Mouse (Mus musculus) stomach, embryonic 16.5 days (tissue): ENCODE results near the gene Srrm3. TPM values are rescaled to one million over a fixed set of nuclear protein-coding genes. Genes with fewer than 3 reads are reported as not detected.

Experiments
- ATAC-seq: fragments of 200-750 bp; cut with Nextera tagmentation; 2 replicates; pipeline ENCODE4 v1.8.0; 2017; ENCODE audit warnings: moderate number of reproducible peaks, moderate TSS enrichment; ENCODE audit not compliant: insufficient read depth, low FRiP score
- H3K27ac ChIP-seq: fragments of 300-500 bp; sonication (generic); 2 replicates; pipeline ENCODE4 v1.5.1; 2014; ENCODE audit warnings: low read length
- H3K27me3 ChIP-seq: fragments of 300-500 bp; sonication (generic); 2 replicates; pipeline ENCODE4 v1.6.1; 2014; ENCODE audit warnings: low read length, control low read depth, mixed read lengths; ENCODE audit not compliant: control insufficient read depth, insufficient read depth
- H3K36me3 ChIP-seq: fragments of 300-500 bp; sonication (generic); 2 replicates; pipeline ENCODE4 v1.6.1; 2014; ENCODE audit warnings: low read length; ENCODE audit not compliant: control insufficient read depth, insufficient read depth
- H3K4me1 ChIP-seq: fragments of 300-500 bp; sonication (generic); 2 replicates; pipeline ENCODE4 v1.6.1; 2014; ENCODE audit warnings: low read length, control low read depth, mixed read lengths; ENCODE audit not compliant: control insufficient read depth, insufficient read depth
- H3K4me2 ChIP-seq: fragments of 300-500 bp; sonication (generic); 2 replicates; pipeline ENCODE4 v1.6.1; 2014; ENCODE audit warnings: low read depth, low read length, mixed read lengths
- H3K4me3 ChIP-seq: fragments of 300-500 bp; sonication (generic); replicated peaks from 2 replicates; pipeline ENCODE4 v1.5.1; 2014; ENCODE audit warnings: mild to moderate bottlenecking, low read length
- H3K9ac ChIP-seq: fragments of 300-500 bp; sonication (generic); 2 replicates; pipeline ENCODE4 v1.6.1; 2014; ENCODE audit warnings: low read length
- H3K9me3 ChIP-seq: fragments of 300-500 bp; sonication (generic); replicated peaks from 2 replicates; pipeline ENCODE4 v1.6.1; 2016; ENCODE audit warnings: low read length, control low read depth; ENCODE audit not compliant: control insufficient read depth
- WGBS: fragments of 180-500 bp; shearing (Covaris S2); extraction: QIAGEN DNeasy Blood & Tissue Kit; methylation state at CpG from one replicate; pipeline ENCODE4 v1.1.7; 2014; 5-methylcytosine and 5-hydroxymethylcytosine counted together
- polyA plus RNA-seq: library from polyadenylated mRNA; unstranded; fragments of >200 nt; fragmentation: Nextera tagmentation; extraction: Ambion mirVana; gene quantifications from 2 replicates; pipeline ENCODE4 v1.2.1, GENCODE M21; 2015

The Srrm3 gene
- polyA plus RNA-seq, 1 experiment from 2014 or later: 1.2 TPM

GRCm38 (mm10) chr5:135870505-135870904 is 63.8 kb downstream of the Srrm3 start:
- H3K9me3 ChIP-seq: no peaks in the 10 kb centered on the region
- H3K36me3 ChIP-seq: no peaks in the 10 kb centered on the region
- no peak for ATAC-seq
- peaks cover 42% of the 10 kb centered on the region for H3K27me3 ChIP-seq
- H3K4me1 ChIP-seq: peaks cover 10% of the 10 kb centered on the region; the same call in 1 of the 2 replicates
- no peak overlapping the region for H3K9ac ChIP-seq
- no peak overlapping the region for H3K4me3 ChIP-seq
- WGBS: 72% methylated on average over 5 of the region's 5 CpGs
- H3K27ac ChIP-seq: no peak overlapping the region
- no peak overlapping the region for H3K4me2 ChIP-seq

- H3K4me3 ChIP-seq: no peak overlapping the region
- H3K9me3 ChIP-seq: no peaks in the 10 kb centered on the region
- WGBS: 18% methylated on average over 16 of the region's 16 CpGs
- no peaks in the 10 kb centered on the region for H3K36me3 ChIP-seq
- H3K4me2 ChIP-seq: no peak overlapping the region
- H3K27me3 ChIP-seq: peaks cover 21% of the 10 kb centered on the region
- H3K4me1 ChIP-seq: peaks cover 16% of the 10 kb centered on the region
- no peak for ATAC-seq
- H3K9ac ChIP-seq: no peak overlapping the region
- no peak overlapping the region for H3K27ac ChIP-seq
These were observed 66.3 kb downstream of the Srrm3 start for GRCm38 (mm10) chr5:135872996-135873395.

GRCm38 (mm10) chr5:135873753-135874152 is 67.1 kb downstream of the Srrm3 start:
- no peak for ATAC-seq
- Histone ChIP-seq H3K4me3 (no peak overlapping the region), H3K9me3 (no peaks in the 10 kb centered on the region), H3K4me2 (no peak overlapping the region), H3K27ac (no peak overlapping the region), H3K4me1 (peaks cover 14% of the 10 kb centered on the region), H3K36me3 (no peaks in the 10 kb centered on the region), H3K27me3 (peaks cover 14% of the 10 kb centered on the region), H3K9ac (no peak overlapping the region)
- 53% methylated on average over 9 of the region's 9 CpGs for WGBS

GRCm38 (mm10) chr5:135877180-135877579 is 70.5 kb downstream of the Srrm3 start:
- no peak for ATAC-seq
- Histone ChIP-seq H3K4me2 (peak overlapping the region; percentile 64), H3K9ac (no peak overlapping the region), H3K36me3 (no peaks in the 10 kb centered on the region), H3K9me3 (no peaks in the 10 kb centered on the region), H3K27ac (peak overlapping the region; percentile 1; the same call in 1 of the 2 replicates), H3K4me3 (peak overlapping the region; percentile 45; the same call in 1 of the 2 replicates), H3K4me1 (peaks cover 19% of the 10 kb centered on the region), H3K27me3 (no peaks in the 10 kb centered on the region)
- WGBS: 19% methylated on average over 8 of the region's 8 CpGs

- Histone ChIP-seq H3K4me1 (peaks cover 19% of the 10 kb centered on the region), H3K9me3 (no peaks in the 10 kb centered on the region), H3K4me2 (peak overlapping the region; percentile 64), H3K4me3 (peak overlapping the region; percentile 45), H3K27ac (peak overlapping the region; percentile 62), H3K36me3 (no peaks in the 10 kb centered on the region), H3K9ac (peak overlapping the region; percentile 63), H3K27me3 (no peaks in the 10 kb centered on the region)
- ATAC-seq: no peak
- WGBS: 0% methylated on average over 16 of the region's 16 CpGs
These were observed 71.1 kb downstream of the Srrm3 start for GRCm38 (mm10) chr5:135877831-135878231.

- H3K27me3 ChIP-seq: no peaks in the 10 kb centered on the region
- peaks cover 19% of the 10 kb centered on the region for H3K4me1 ChIP-seq
- peak; percentile 78; the same call in 1 of the 2 replicates for ATAC-seq
- no peak overlapping the region for H3K4me3 ChIP-seq
- H3K36me3 ChIP-seq: no peaks in the 10 kb centered on the region
- 22% methylated on average over 13 of the region's 13 CpGs for WGBS
- peak overlapping the region; percentile 16; the same call in 1 of the 2 replicates for H3K4me2 ChIP-seq
- peak overlapping the region; percentile 75 for H3K27ac ChIP-seq
- H3K9me3 ChIP-seq: no peaks in the 10 kb centered on the region
- no peak overlapping the region for H3K9ac ChIP-seq
These were observed 72.9 kb downstream of the Srrm3 start for GRCm38 (mm10) chr5:135879449-135880158.

GRCm38 (mm10) chr5:135884641-135885040 is 78.0 kb downstream of the Srrm3 start:
- no peak for ATAC-seq
- 65% methylated on average over 6 of the region's 6 CpGs for WGBS
- Histone ChIP-seq H3K4me2 (no peak overlapping the region), H3K27me3 (no peaks in the 10 kb centered on the region), H3K4me1 (peaks cover 2% of the 10 kb centered on the region; the same call in 1 of the 2 replicates), H3K9me3 (no peaks in the 10 kb centered on the region), H3K4me3 (no peak overlapping the region), H3K36me3 (no peaks in the 10 kb centered on the region), H3K27ac (no peak overlapping the region), H3K9ac (no peak overlapping the region)

- Histone ChIP-seq H3K4me3 (peak within 1 kb of the TSS; percentile 54), H3K27ac (peak within 1 kb of the TSS; percentile 79), H3K27me3 (no peaks in the 10 kb centered on the region), H3K9me3 (no peaks in the 10 kb centered on the region), H3K36me3 (no peaks in the 10 kb centered on the region), H3K4me1 (no peaks in the 10 kb centered on the region), H3K4me2 (peak within 1 kb of the TSS; percentile 56), H3K9ac (peak within 1 kb of the TSS; percentile 76)
- WGBS: 1% methylated on average over 24 of the region's 24 CpGs
- ATAC-seq: peak; percentile 89
These were observed 81.0 kb downstream of the Srrm3 start, which contains the start of gene Hspb1 for GRCm38 (mm10) chr5:135887675-135888102. TSS of gene Hspb1 (plus strand) at chr5:135887919.

GRCm38 (mm10) chr5:135888405-135889215 is 81.9 kb downstream of the Srrm3 start:
- WGBS: 5% methylated on average over 30 of the region's 30 CpGs
- no peak for ATAC-seq

More at GRCm38 (mm10) chr5:135888405-135889215, 81.9 kb downstream of the Srrm3 start:
- peak overlapping the region; percentile 54 for H3K4me2 ChIP-seq
- no peaks in the 10 kb centered on the region for H3K27me3 ChIP-seq
- H3K36me3 ChIP-seq: no peaks in the 10 kb centered on the region
- no peaks in the 10 kb centered on the region for H3K9me3 ChIP-seq
- H3K27ac ChIP-seq: peak overlapping the region; percentile 79
- H3K9ac ChIP-seq: peak overlapping the region; percentile 76
- peak overlapping the region; percentile 54 for H3K4me3 ChIP-seq
- no peaks in the 10 kb centered on the region; the same call in 1 of the 2 replicates for H3K4me1 ChIP-seq
